Mouse (Mus musculus) cerebellum, postnatal 25 days (tissue): ENCODE results near the gene Pepd.
"Not testable (repeated sequence)": the region's sequence is repeated elsewhere in the genome, so short reads cannot be mapped to it uniquely, and the experiment has no call there.

Source experiments
- DNase-seq, 2 experiments: peaks; one replicate each; pipeline ENCODE4 v3.0.0; 2021; ENCODE audit warnings: mixed read lengths in 2 of 2

Gene Pepd

DNA sequence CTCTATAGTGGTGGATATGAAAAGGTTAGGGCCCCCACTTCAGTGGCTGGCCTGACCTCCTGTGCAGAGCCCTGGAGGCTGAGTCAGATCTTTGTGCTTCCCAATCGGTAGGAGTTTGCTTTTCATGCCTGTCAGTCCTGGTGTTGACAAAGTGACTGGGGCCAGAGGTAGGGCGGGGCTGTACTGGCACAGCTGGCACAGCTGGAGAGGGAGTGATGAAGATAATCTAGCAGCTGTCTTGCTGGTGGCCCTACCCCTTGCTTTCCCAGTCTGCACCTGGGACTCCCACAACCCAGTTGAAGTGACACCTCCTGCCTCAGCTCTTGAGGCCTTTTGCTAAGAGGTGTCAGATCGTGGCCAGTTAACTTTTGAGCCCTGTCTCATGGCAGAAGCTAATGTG, 21.0 kb downstream of the Pepd start:
- no peak for DNase-seq

DNA sequence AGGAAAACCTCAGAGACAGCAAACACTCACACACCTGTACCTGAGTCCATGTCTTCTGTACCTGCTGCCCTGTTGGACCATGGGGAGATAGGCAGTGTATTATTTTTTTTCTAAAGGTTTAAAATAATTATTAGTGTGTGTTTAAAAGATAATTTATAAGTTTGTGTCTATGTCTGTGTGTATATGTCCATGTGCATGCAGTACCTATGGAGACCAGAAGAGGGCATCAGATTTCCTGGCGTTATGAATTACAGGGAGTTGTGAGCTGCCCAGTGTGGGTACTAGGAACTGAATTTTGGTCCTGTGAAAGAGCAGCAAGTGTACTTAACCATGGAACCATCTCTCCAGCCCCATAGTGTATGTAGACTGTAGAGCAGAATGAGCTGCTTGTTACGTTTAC, 24.2 kb downstream of the Pepd start:
- DNase-seq = no peak

DNA sequence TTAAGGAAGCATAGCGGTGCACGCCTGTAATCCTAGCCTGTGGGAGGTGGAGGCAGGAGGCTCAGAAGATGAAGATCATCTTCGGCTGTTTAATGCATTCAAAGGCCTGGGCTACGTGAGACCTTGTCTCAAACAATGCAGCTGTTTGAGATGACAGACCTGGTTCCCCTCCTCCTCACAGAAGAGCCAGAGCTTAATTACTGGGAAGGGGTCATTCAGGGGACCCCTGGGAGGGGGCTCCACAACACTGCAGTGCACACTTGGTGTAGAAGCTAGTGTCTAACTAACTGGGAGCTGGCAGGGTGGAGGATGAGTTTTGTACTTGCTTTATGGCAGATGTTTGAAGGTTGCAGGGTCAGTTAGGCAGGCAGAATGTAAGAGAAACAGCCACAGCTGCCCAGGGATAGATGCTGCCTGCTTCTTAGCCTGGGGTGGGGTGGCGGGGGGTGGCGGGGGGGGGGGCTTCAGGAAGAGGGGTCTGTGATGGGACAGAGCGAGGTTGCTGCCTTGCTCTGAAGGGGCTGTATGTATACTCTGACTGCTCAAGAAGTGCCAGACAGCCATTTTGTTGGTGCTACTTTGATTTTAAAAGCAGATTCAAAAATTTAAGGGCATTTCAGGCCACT, 26.6 kb downstream of the Pepd start:
- no peak for DNase-seq

DNA sequence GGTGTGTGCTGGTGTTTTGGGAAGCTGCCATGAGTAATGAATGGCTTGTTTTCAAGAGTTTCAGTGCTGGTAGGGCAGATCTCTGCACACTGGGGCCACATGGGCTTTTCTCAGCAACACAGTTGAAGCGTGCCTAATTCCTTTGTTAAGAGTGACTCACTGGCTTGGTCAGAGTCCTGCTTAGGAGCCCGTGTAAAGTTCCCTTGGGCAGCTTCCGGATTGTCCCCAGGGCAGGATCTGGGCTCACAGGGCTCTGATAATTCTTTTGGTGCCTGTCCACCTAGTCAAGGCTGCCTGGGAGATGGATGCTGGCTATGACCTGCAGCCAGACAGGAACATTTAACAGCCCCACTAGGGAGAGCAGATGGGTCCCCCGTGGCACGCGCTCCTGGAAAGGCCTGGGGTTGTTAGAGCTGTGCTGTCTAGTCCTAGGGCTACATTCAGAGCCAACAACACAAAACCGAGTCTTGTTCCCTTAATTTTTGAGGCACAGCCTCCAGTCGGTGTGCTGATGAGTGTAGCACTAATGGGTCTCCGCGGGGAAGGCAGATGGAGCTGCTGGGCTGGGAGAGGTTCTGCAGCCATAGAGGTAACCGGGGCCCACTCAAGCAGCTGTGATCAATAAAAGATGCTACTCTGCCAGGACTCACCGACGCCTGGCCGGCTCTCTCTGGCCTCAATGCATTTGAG, 27.2 kb downstream of the Pepd start:
- peak in 1 of 2 experiments; percentile 16 for DNase-seq

DNA sequence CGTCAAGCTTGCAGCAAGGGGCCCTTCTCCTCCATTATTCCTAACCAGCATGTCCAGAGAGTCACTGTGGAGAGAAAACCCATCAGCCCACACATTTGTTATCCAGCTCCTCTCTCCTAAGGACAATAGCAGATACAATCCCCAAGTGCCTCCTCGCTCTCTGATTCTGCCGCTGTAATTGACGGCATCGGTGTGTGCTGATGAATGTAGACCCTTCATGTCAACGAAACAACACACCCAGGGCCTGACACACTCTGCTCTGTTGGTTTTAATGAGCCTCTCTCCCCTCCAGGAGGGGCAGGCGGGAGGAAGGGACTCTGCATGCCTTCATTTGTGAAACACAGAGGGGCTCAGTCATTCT, 27.8 kb downstream of the Pepd start:
- no peak for DNase-seq

DNA sequence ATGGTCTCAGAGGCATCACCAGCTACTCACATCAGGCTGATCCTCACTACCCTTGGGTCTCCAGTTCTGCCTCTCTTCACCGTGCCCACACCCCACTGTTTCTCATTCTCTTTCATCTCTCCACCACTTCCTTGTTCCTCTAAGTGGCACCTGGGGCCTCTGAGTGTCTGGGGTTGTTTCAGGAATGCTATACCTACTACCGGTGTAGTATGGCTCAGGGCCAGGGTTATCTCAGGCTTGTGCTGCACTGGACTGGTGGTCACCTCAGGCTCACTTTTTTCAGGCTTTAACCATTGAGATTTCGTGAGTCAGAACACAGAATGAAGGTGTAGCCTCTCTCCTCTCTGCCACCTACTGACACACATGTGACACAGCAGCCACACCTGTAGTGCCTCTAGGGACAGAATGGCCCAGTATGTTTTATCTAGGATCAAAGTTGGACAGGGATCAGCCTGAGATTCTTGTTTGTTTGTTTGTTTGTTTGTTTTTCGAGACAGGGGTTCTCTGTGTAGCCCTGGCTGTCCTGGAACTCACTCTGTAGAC, 31.5 kb downstream of the Pepd start:
- DNase-seq = no peak

DNA sequence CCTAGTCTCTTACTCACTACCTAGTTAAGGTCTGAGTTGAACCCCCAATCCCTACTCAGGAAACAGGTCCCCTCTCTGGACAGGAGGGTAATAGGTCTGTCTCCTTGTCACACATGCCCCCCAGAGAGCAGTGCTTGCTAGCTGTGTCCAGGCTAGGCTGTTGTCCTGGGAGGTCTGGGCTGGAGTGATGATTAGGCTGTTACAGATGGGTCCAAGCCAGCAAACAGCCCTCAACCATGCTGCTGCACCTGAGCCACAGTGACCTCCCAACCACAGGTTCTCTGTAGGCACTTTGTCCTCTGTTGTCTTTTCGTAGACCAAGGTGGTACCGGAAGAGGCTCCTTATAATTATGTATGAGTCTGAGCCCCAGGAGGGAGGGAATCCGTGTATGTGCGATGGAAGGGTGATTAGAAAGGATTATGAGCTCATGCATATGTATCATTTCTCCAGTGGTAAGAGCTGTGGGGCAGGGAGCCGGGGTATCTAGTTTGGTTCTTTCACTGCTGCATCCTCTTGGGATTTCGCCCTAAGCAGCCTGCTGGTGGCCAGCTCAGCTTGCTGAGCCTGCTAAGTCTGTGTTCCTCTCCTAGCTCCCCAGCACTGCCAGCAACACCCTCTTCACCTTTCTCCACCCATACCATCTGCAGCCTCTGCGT, 34.2 kb downstream of the Pepd start:
- no peak for DNase-seq

DNA sequence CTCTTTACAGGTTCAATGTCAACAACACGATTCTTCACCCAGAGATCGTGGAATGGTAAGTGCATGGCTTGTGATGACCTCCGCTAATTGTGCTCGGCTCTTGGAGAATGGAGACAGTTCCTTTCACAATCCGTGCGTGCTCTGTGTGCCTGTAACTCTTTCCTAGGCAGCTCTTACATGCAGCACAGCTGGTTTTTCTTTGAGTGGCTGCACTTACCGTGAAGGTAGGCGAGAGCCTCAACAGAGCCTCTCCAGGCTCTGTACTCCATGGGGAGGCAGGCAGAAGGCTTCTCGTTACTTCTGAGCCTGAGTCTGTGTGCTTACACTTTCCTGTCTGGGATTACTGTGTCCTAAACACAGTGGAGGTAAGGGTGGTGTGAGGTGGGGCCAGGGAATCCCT, 42.4 kb downstream of the Pepd start:
- no peak for DNase-seq

DNA sequence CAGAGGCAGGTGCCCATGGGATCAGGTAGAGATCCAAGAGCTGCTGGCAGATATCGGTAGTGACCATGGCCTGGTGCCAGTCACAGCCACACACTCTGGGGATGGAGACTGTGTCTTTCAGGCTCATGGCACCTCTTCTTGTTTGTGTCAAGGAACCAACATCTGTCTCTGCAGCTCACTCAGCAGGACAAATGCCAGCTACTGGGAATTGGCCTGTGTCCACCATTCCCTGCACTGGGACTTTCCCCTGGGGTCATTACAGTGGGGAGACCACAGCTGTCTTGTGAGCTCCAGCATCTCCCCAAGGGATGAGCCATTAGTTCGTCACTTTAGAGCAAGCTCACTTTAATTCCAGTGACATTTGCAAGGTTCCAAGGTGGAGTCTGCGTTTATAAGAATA, 43.1 kb downstream of the Pepd start:
- peak in 1 of 2 experiments; percentile 15 for DNase-seq

DNA sequence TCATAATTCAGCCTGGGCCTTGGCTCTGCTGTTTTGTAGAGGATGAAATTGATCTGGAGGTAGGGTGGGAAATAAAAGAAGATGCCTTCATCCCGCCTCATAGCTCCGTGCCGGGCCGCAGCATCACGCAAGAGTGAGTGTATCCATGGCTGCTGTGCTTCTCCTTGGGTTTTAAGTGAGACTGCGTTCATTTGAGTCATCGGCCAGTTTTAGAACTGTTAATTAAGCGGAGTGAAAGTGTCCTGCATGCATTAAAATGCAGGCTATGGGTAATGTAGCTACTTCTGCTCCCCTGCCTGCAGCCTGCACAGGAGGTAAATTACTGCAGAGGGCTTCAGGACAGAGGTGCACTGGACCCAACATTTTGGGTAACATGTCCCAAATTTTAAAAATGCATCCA, 45.0 kb downstream of the Pepd start:
- DNase-seq = no peak

DNA sequence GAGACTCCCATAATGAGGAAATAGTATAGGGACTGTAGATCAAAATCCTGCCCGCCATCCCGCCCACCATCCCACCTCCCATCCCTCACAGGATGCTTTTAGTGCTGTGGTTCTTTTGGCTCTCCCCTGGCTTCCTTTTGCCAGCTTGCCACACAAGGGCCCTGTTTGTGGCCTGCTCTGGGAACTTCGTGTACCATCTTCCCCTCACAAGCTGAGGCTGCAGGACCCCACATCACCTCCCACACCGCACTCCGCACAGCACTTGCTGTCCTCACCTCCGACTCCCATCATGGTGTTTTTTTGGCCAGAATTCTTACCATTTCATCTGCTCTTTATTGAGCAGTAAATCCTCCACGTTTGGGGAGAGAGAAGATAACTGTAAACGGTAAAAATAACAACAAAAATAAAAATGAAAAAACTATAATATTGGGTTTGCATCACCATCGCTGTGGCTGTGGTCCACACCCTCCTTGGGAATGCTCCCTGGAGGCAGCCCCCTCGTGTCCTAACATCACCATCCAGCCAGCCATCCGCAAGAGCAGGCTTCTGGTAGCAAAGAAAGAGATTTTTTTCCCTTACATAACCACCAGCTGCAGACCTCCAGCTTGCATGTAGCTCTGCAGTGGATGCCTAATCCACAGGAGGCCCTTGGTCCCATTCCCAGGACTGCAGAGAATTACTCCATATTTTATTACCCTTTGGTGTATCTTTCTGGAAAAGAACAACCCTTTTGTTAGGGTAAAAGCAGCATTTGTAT, 51.9 kb downstream of the Pepd start:
- DNase-seq = no peak

DNA sequence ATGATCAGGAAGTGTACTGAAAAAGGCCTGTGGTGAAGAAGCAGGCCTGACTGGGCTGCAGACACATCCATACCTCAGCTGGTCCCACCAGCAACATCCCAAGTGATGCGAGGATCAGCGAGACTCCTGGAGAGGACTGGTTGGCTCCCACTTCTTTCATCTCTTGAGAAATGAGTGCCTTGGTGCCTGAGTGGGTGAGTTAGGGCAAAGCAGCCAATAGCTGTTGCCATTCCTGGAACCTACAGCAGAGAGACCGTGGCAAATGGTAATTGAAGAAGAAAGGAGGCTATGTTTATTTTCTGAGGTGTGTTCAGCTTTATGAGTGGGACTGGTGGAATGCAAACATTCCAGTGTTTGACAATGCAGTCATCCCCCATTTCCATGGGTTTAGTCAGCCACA, 55.2 kb downstream of the Pepd start:
- DNase-seq = no peak

DNA sequence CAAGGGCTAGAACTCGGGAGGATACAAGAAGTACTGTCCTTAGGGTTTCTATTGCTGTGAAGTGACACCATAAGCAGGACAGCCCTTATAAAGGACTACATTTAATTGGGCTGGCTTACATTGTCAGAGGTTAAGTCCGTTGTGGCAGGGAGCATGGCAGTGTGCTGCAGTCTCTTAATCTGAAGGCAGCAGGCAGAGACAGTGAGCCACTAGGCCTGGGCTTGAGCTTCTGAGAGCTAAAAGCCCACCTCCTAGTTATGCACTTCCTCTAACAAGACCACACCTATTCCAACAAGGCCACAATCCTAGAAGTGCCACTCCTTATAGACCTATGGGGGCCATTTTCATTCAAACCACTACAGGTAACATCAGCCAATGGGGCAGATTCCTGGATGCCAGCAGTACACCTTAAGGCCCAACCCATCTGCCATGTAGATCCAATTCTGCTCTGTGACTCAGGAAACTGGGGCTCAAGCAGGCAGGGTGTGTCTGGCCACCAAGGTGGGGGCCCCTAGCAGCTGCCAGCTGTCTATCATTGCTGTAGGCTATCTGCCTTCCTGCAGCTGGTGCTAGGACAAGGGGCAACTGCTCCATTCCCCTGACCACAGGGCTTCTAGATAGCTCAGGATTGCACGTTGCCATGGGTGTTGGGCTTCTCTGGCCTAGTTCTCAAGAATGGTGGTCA, 56.7 kb downstream of the Pepd start:
- no peak for DNase-seq

DNA sequence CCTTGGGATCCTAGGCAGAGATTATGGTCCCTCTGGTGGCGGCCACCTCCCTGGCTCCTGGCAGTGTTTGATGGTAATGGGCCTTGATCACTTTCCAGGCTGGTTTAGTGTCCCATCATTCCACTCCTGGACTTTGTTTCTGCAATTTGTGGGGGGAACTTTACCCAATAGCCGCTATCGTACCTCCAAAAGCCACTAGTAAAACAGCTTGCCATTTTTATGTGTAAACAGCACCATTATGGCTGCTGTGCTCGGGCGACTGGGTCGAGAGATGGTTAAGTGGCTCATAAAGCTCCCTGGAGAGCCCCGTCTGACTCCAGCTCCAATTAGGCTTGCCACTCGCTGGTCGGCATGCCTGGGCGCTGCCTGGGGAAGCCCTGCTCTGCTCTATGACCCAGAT, 59.6 kb downstream of the Pepd start:
- no peak for DNase-seq

DNA sequence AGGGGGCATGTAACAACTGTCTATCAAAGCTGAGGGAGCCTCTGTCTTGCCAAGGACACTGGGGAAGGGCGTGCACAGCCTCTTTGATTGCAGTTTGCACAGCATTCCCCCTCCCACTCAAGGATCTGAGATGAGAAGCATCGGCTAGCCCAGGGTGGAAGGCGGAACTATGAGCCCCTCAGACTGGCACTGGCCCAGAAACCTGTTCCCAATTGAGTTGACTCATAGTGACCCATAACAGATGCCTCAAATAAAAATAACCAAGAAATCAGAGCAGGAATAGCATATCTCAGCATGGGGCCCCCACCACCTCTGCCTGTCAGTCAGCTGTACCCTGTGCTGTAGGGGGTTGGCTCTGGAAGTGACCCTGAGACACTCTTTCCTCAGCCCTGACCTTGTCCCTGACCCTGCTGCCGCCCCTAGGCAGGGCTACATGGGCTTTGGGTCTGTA, 60.8 kb downstream of the Pepd start:
- DNase-seq = no peak

DNA sequence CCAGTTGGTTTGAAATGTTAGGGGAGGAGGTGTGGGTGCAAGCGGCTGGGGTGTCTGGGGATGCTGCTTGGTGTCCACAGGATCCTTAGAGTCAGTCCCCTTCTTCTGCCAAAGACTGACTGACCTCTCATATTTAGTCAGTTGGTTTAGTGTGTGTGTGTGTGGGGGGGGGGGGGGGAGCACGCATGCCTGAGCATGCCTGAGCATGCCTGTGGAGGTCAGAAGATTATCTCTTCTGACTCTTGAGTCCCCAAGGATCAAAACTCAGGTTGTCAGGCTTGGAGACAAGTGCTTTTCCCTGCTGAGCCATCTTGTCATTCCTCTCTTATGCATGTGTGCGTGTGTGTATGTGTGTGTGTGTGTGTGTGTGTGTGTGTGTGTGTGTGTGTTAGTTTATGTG, 61.7 kb downstream of the Pepd start:
- no peak for DNase-seq

DNA sequence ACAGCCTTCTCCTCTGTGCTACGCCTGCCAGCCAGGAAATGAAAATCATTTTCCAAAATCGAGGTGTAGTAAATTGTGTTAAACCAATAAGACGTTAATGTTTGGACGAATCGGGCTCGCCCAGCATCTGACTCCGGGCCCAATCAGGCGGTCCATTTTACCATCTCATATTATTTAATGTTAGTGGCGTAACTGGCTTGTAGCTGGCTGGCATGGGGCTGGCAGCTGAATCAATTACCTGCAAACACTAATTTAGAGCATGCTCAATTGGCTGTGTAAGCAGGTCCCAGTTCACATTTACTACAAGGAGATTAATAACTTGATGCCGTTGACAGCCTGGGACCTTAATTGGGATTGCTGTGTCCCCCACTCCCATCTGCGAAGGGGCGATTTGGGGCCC, 63.7 kb downstream of the Pepd start:
- DNase-seq = no peak

DNA sequence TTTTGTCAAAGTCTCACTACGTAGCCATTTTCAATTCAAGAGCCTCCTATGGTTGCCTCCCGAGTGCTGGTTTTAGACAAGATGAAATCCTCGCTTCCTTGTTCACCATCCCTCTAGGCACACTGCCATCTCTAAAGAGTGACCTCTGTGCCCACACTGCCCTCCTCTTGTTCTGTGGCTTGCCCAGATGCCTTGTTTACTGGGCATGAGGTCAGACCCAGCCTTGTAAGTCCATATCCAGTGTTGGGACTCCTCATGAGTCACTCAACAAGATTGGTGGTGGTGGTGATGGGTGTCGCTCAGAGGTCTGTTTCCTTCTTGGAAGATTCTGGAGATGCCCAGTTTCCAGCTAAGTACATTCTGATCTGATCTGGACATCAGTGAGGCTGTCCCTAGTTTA, 65.2 kb downstream of the Pepd start:
- DNase-seq = no peak

DNA sequence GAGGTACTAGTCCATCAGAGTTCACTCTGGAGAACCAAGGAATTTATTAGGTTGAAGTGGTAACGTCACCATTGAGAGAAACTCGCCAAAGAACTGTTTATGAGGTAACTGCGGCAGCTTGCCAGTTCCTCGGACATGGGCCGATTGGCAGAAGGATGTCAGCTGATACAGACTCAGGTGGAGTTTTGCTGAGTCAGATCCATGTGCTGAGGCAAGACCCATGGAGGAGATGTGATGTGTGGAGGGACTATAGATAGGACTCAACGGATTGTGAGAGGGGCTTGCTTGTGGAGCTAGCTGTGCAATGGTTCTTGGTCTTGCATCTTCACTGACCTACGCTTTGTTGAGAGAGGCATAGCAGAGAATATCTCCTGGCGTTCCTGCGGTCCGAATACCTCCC, 69.6 kb downstream of the Pepd start:
- no peak for DNase-seq

DNA sequence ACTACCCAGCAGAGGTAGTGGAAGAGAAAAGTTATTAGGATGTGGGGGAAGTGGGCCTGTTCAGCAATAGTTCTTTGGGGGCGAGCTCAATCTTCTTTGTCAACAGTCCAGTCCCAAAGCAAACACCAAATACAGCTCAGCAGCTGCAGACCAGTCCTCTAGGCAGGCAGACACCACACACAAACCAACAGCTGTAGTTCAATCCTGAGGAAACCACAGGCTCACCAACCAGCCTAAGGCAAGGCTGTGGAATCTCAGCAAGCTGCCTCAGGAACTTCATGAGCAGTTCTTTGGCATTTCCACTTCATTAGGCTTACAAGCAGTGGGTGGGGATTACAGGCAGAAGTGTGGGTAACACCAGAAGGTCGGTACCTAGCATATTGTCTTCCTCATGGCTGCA, 70.2 kb downstream of the Pepd start:
- DNase-seq = not testable (repeated sequence)

DNA sequence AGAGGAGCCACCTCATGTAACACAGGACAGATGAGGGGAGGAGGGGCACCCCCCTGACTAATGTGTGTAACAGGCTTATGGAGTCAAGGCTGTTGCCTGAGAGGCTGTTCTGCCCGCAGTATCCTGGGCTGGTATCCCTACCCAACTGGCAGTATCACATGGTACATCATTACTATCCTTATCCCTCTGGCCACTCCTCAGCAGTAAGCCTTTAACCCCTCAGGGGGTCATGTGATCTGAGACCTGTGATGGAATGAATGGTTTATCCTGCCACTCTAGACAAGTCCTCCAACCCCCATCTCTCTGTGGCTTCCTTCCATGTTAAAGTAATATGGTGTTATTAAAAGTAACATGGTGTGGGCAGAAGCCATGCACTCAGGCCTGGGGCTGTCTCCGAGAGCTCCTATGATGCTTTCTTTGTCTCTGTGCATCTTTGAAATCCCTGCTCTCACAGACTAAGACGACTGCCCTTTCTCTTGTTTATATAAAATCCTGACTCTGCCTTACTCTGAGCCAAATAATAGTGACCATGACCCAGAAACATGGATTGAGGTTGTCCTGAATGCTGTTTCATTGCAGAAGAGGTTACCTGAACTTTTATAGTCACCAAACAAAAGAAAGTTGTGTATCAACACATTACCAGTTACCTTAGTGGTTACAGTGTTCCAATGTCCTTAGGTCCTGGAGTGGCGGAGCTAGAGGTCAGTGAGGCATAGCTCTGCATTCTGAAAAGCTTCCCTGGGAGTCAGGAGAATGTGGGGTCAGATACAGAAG, 71.7 kb downstream of the Pepd start:
- no peak for DNase-seq

DNA sequence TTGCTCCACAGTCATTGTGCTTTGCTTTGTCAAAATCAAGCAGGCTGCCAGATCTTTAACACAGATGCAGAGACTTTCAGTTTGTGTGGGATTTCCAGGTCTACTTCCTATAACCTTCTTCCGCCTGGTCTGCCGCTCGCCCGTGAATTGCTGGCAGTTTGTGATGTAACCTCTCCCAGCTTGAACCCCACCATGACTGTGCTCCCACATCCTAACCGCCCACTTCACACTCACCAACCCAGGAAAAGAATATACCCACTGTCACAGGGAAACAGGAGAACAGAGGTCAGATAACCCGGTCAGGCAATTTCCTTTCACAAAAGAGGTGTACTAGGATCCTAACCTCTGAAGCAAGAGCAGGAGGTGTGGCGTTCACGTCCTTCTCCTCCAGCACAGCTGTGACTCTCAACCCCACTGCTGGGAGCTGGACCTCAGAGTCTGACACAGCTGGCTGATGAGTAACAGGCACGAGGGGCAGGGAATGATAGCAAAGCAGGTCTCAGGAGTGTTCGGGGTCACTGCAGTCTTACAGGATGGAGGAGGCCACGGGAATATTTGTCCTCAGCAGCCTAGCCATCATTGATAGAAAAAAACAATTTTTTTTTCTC, 72.5 kb downstream of the Pepd start:
- no peak for DNase-seq
